Mouse (Mus musculus): ENCODE data around the gene Hist1h2ab. TPM values are rescaled to one million over a fixed set of nuclear protein-coding genes. Genes with fewer than 3 reads are reported as not detected.
"Not testable (repeated sequence)": the region's sequence is repeated elsewhere in the genome, so short reads cannot be mapped to it uniquely, and the experiment has no call there.

Hist1h2ab gene
- polyA plus RNA-seq, 1 experiment from 2014 or later: 49.5 TPM

DNA sequence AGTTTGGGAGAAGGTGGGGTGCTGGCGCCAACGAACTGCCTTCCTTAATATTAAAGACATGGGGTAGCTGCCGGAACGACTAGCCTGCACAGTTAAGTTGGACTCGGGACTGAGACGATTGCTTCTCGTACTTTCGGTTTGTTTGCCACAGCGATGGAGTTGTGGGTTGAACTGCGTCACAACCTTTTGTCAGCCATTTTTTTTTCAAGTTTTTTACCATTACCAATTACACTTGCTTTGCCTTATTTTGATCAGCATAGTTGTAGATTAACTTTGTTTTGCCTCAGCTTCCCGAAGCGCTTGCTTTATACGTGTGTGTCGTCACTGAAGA is 11.0 kb upstream of the Hist1h2ab start:
- H3K9me3 ChIP-seq: no peaks in the 10 kb centered on the region
- H3K27ac ChIP-seq: peak overlapping the region; percentile 96
- peak overlapping the region; percentile 66 for H3K4me3 ChIP-seq
- no peaks in the 10 kb centered on the region for H3K27me3 ChIP-seq (ENCODE audit: poor library complexity, severe bottlenecking)
- peaks cover 39% of the 10 kb centered on the region for H3K4me1 ChIP-seq
- H3K36me3 ChIP-seq (replicated peaks): no peaks in the 10 kb centered on the region
- 2% methylated on average over 14 of the region's 14 CpGs for WGBS
- DNase-seq (ENCODE audit: extremely low spot score, low spot score): no peak

DNA sequence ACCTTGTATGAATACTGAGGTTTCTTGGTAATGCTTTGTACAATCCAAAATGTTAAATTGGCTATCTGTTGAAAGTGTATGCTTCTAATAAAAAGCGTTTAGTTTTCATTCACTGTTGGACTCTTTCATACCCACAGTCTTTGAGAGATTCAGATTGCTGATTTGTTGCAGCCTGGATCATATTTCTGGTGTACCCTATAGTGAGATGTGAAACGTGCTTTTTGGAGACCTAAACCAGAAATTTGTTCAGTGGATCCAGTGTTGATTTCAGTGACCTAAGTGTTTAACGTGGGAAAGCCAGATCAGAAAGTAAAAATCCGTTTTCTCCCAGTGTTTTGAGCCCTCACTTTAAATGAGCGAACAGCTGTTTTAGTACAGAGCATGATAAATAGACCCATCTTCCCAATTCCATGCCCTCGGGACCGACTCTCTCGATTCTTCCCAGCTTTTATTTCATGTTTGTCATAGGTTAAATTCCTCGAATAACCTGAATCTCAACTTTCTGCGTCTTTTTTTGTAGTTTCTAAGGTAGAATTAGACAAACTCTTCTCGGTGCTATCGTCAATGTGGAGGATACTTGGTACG is 10.6 kb upstream of the Hist1h2ab start:
- peak overlapping the region; percentile 66 for H3K4me3 ChIP-seq
- H3K27me3 ChIP-seq (ENCODE audit: poor library complexity, severe bottlenecking): no peaks in the 10 kb centered on the region
- peak overlapping the region; percentile 96 for H3K27ac ChIP-seq
- H3K36me3 ChIP-seq (replicated peaks): no peaks in the 10 kb centered on the region
- no peaks in the 10 kb centered on the region for H3K9me3 ChIP-seq
- WGBS: 44% methylated on average over 13 of the region's 13 CpGs
- peaks cover 39% of the 10 kb centered on the region for H3K4me1 ChIP-seq
- peak; percentile 17 for DNase-seq (ENCODE audit: extremely low spot score, low spot score)

DNA sequence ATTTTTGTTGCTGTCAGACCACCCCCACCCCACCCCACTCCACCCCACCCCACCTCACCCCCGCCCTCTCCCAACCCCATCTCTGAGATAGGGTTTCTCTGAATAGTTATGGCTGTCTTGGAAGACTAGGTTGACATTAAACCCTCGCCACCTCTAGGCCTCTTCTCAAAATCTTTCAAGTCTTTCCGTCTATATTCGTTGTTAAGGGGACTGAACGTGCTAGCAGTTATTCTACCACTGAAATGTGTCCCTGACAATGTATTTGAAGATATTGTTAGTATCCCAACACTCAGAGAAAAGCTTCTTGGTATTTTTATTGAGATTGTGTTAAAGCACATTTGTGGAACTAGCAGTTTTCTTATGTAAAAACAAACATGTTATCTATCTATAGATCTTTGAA is 10.0 kb upstream of the Hist1h2ab start:
- 76% methylated on average over 5 of the region's 5 CpGs for WGBS
- H3K27ac ChIP-seq: peak overlapping the region; percentile 96
- H3K4me3 ChIP-seq: peak overlapping the region; percentile 66
- peaks cover 43% of the 10 kb centered on the region for H3K4me1 ChIP-seq
- H3K36me3 ChIP-seq (replicated peaks): no peaks in the 10 kb centered on the region
- no peaks in the 10 kb centered on the region for H3K27me3 ChIP-seq (ENCODE audit: poor library complexity, severe bottlenecking)
- DNase-seq (ENCODE audit: extremely low spot score, low spot score): peak; percentile 21
- no peaks in the 10 kb centered on the region for H3K9me3 ChIP-seq

DNA sequence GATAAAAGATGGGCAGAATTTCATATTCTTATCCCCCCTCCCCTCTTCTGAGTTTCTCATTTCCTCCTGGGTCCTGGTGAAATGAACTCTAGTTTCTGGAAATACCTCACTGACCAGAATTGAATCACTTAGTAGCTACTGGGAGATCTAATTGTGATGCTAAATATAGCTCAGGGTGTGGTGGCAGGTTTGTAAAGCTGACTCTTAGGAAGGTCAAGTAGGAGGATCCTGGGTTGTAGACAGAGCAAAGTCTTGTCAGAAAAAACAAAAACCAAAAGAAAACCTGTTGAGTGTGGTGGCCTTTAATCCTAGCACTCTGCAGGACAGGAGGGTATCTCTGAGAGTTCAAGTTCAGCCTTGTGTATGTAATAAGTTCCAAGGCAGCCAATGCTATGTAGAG is 8.9 kb upstream of the Hist1h2ab start:
- Histone ChIP-seq H3K36me3 (replicated peaks) (no peaks in the 10 kb centered on the region), H3K27ac (peak overlapping the region; percentile 96; the same call in 1 of the 2 replicates), H3K4me3 (no peak overlapping the region), H3K9me3 (no peaks in the 10 kb centered on the region), H3K4me1 (peaks cover 44% of the 10 kb centered on the region), H3K27me3 (ENCODE audit: poor library complexity, severe bottlenecking) (no peaks in the 10 kb centered on the region)
- no peak for DNase-seq (ENCODE audit: extremely low spot score, low spot score)

DNA sequence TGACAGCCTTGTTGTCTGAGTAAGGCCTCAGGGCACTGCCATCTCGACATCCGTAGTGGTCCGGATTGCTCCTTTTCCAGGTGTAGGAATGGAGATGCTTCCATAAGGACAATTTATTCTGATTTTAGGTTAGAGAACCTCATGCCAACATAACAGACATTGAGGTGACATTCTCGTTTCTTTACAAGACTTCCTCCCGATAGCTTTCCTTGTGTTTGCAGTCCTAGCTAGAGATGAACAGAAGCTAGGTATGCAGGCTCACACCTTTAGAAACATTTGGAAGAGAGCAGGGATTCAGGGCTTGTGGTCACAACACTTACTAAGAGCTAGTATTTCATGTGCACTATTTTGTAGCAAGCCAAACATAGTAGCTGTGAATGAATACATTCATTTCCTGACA is 7.7 kb upstream of the Hist1h2ab start:
- Histone ChIP-seq H3K4me3 (no peak overlapping the region), H3K27me3 (ENCODE audit: poor library complexity, severe bottlenecking) (no peaks in the 10 kb centered on the region), H3K9me3 (no peaks in the 10 kb centered on the region), H3K4me1 (peaks cover 51% of the 10 kb centered on the region), H3K36me3 (replicated peaks) (no peaks in the 10 kb centered on the region), H3K27ac (peak overlapping the region; percentile 98)
- 80% methylated on average over 5 of the region's 5 CpGs for WGBS
- DNase-seq (ENCODE audit: extremely low spot score, low spot score): no peak

DNA sequence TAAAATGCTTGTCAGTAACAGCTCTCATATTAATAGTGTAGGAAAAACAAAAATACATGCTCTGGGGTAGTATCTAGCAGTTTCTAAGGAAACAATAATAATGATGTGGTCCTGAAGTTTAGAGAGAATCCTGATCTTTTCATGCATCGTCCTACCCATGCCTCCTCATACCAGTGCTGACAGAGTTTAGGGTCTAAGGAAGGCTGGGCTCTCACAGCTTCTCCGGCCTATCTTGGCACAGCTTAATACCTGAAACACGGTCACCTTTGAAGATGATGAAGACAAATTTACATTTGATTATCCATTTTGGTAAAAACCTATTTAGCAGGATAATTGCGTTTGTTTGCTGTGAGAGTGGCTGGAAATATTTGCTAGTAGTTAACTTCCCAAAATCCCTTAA is 7.0 kb upstream of the Hist1h2ab start:
- H3K4me1 ChIP-seq: peaks cover 55% of the 10 kb centered on the region
- WGBS: 52% methylated on average over 4 of the region's 4 CpGs
- no peaks in the 10 kb centered on the region for H3K9me3 ChIP-seq
- peak overlapping the region; percentile 98 for H3K27ac ChIP-seq
- no peaks in the 10 kb centered on the region for H3K27me3 ChIP-seq (ENCODE audit: poor library complexity, severe bottlenecking)
- peak overlapping the region; percentile 58 for H3K4me3 ChIP-seq
- no peaks in the 10 kb centered on the region for H3K36me3 ChIP-seq (replicated peaks)
- no peak for DNase-seq (ENCODE audit: extremely low spot score, low spot score)

DNA sequence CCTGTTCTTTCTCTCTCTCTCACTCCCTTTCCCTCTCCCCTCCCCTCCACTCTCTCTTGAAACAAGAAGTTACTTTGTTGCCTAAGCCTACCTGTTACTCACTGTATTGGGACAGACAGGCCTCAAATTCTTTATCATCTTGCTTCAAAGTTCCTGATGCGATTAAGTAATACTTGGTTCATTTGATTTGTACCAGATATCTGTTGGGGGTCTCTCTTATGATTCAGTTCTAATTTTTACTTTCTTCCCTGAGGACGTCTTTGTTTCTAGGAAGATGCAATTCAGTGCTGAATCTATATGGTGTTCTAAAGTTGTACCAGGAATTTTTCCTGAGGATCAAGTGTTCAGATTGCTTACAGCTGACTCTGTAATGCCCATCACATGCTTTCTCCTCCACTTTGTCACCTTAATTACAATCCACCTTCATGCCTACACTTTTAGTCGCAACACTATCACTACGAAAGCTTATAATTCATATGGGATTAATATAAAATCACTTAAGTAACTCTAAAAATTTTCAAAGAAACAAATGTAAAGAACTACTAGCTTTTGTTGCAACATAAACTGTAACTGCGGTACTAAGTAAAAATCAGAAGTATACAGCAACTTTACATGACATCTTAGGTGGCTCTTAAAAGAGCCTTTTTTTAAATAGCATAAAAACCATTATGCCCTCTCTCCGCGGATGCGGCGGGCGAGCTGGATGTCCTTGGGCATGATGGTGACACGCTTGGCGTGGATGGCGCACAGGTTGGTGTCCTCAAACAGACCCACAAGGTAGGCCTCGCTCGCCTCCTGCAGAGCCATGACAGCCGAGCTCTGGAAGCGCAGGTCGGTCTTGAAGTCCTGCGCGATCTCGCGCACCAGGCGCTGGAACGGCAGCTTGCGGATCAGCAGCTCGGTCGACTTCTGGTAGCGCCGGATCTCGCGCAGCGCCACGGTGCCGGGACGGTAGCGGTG is 6.2 kb upstream of the Hist1h2ab start:
- H3K4me1 ChIP-seq: peaks cover 48% of the 10 kb centered on the region
- DNase-seq (ENCODE audit: extremely low spot score, low spot score): no peak
- H3K27me3 ChIP-seq (ENCODE audit: poor library complexity, severe bottlenecking): no peaks in the 10 kb centered on the region
- peak overlapping the region; percentile 98 for H3K27ac ChIP-seq
- H3K9me3 ChIP-seq: no peaks in the 10 kb centered on the region
- no peaks in the 10 kb centered on the region for H3K36me3 ChIP-seq (replicated peaks)
- peak overlapping the region; percentile 58 for H3K4me3 ChIP-seq
- WGBS: 2% methylated on average over 15 of the region's 36 CpGs

DNA sequence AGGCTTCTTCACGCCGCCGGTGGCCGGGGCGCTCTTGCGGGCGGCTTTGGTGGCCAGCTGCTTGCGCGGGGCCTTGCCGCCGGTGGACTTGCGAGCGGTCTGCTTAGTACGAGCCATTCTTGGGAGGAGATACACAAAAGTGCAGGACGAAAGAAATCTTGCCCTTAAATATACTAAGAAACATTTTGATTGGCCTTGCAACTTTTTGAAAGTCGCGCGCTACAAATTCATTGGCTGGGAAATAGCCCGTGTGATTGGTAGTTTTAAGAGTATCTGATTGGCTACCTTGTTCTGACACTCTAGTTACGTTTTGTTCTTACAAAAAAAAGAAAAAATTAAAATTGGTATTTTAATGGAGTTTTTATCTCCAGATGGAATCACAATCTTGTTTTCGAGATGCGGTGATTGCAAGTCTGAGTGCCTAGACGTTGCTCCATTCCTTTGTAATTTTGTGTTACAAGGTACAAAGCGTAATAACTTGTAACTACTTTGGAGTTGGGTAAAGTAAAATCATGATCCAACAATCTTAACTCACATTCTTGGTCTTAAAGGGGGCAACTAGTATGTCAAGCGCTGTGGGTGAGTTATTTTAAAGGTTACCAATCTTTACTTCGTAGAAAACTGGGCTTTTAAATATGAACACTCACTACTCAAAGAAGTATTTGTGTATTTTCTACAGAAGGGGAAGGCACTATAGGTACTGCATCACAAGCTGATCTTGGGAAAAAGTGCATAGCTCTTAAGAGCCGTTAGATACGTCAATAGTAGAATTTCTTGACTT is 5.4 kb upstream of the Hist1h2ab start, which contains the start of gene Hist1h3c:
TSS of gene Hist1h3c (minus strand) at position 222 of the 781 bp plus-strand sequence.
- no peaks in the 10 kb centered on the region for H3K27me3 ChIP-seq (ENCODE audit: poor library complexity, severe bottlenecking)
- under 1% methylated on average over 24 of the region's 28 CpGs for WGBS
- no peaks in the 10 kb centered on the region for H3K36me3 ChIP-seq (replicated peaks)
- H3K9me3 ChIP-seq: no peaks in the 10 kb centered on the region
- H3K4me1 ChIP-seq: peaks cover 43% of the 10 kb centered on the region
- peak within 1 kb of the TSS; percentile 58 for H3K4me3 ChIP-seq
- H3K27ac ChIP-seq: peak within 1 kb of the TSS; percentile 98
- peak; percentile 82 for DNase-seq (ENCODE audit: extremely low spot score, low spot score)

DNA sequence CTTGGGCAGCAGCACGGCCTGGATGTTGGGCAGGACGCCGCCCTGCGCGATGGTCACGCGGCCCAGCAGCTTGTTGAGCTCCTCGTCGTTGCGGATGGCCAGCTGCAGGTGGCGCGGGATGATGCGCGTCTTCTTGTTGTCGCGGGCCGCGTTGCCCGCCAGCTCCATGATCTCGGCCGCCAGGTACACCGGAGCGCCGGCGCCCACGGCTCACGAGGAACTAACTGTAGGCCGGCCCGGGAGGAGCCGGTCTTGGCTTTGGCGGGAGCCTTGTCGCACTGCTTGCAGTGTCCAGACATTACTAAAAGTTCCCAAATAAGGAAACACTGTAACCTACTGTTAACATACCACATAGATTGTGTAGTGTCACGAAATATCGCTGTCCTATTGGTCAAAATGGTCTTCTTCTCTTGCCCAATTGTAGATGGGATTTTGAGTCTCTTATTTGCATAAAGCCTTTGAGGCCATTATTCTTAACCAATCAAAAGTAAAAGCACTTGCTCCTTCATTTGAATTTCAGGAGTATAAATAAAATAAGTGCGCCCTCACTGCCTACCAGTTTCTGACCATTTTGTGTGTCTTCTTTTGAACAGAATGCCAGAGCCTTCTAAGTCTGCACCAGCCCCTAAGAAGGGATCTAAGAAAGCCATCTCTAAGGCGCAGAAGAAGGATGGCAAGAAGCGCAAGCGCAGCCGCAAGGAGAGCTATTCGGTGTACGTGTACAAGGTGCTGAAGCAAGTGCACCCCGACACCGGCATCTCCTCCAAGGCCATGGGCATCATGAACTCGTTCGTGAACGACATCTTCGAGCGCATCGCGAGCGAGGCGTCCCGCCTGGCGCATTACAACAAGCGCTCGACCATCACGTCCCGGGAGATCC is 4.5 kb upstream of the Hist1h2ab start, which contains the start of gene Hist1h2bb:
TSS of gene Hist1h2bb (plus strand) at position 534 of the 880 bp plus-strand sequence.
- not testable (repeated sequence) for H3K27me3 ChIP-seq (ENCODE audit: poor library complexity, severe bottlenecking); H3K36me3 ChIP-seq (replicated peaks); H3K9me3 ChIP-seq
- Histone ChIP-seq H3K4me3 (peak within 1 kb of the TSS; percentile 58), H3K27ac (peak within 1 kb of the TSS; percentile 98), H3K4me1 (peaks cover 35% of the 10 kb centered on the region)
- WGBS: under 1% methylated on average over 48 of the region's 58 CpGs
- peak; percentile 78 for DNase-seq (ENCODE audit: extremely low spot score, low spot score)

DNA sequence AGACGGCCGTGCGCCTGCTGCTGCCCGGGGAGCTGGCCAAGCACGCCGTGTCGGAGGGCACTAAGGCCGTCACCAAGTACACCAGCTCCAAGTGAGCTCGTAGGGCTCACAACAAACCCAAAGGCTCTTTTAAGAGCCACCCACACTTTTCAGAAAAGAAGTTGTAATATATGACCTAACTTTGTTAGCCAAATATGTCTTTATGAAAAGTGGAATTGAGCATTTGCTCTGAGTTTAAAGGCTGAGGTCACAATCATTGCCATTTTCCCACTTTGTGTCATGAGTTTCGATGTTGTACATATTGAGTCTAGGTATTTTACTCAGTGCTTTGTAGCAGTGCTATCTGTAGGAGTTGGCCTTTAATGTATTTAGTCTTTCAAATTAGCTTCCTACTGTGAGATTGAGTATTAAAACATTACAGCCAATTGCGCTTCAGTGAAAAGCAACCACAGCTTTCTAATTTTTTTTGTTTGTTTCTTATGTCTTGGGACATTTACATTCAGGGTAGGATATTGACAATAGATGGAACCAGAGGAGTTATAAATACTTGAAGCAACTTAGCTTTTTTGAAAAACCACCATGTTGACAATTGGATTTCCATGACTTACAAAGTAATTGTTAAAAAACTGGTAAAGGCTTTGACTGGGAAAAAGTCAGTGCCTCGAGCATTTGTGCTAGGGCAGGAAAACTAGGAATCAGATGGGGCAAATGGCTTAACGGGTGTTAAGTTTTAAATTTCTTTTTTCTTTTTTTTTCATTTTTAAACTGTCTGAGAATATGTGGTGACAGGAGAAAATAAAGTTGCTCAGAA is 3.6 kb upstream of the Hist1h2ab start:
- peak; percentile 37 for DNase-seq (ENCODE audit: extremely low spot score, low spot score)
- WGBS: 3% methylated on average over 13 of the region's 13 CpGs
- H3K4me1 ChIP-seq: peaks cover 35% of the 10 kb centered on the region

DNA sequence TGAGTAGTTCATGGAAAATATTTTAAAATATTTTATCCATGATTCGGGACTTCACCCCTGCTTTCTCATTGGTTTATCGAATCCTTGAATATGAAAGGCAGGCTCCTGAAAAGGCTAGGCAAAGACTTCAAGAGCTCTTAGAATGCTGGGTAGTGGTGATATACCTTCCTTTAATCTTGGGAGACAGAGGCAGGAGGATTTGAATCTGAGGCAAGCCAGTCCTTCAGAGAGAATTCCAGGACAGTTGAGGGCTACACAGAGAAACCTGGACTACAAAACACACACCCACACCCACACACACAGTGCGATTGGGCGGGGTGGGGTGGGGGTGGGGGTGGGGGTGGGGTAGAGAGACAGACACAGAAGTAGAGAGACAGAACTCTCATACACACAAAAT is 3.0 kb upstream of the Hist1h2ab start:
- DNase-seq (ENCODE audit: extremely low spot score, low spot score): peak; percentile 45
- peaks cover 37% of the 10 kb centered on the region for H3K4me1 ChIP-seq
- no peaks in the 10 kb centered on the region for H3K36me3 ChIP-seq (replicated peaks)
- no peaks in the 10 kb centered on the region for H3K9me3 ChIP-seq
- peak overlapping the region; percentile 98 for H3K27ac ChIP-seq
- no peaks in the 10 kb centered on the region for H3K27me3 ChIP-seq (ENCODE audit: poor library complexity, severe bottlenecking)
- WGBS: 12% methylated on average over 4 of the region's 4 CpGs
- peak overlapping the region; percentile 58 for H3K4me3 ChIP-seq

More for the DNA sequence above, 3.6 kb upstream of the Hist1h2ab start:
- no peaks in the 10 kb centered on the region for H3K36me3 ChIP-seq (replicated peaks)
- peak overlapping the region; percentile 98 for H3K27ac ChIP-seq
- H3K27me3 ChIP-seq (ENCODE audit: poor library complexity, severe bottlenecking): no peaks in the 10 kb centered on the region
- no peaks in the 10 kb centered on the region for H3K9me3 ChIP-seq
- peak overlapping the region; percentile 58 for H3K4me3 ChIP-seq
